Comparison of ENCODE assay signal across 9 mouse cellular contexts in genomic region chr8:106258169-106258568, GRCm38 (mm10). TPM values are rescaled to one million over a fixed set of nuclear protein-coding genes. Genes with fewer than 3 reads are reported as not detected.
DNase-seq lines count a peak whose midpoint lies in the region; ATAC-seq and TF ChIP-seq lines count a peak whose summit lies in the region.
"Had no signal": no experiment of that assay in that cellular context is flagged by ENCODE, and none has a peak within 500 bp of the region (broad histone marks: within the 10 kb centered on the region; RNA-seq: fewer than 3 reads in every experiment).

No protein-coding gene starts in this region.

- H3K4me2 ChIP-seq in forebrain, postnatal 0 days (ENCODE audit: low read depth): no peak overlapping the region
- no peak overlapping the region for H3K4me2 ChIP-seq in forebrain, embryonic 11.5 days (ENCODE audit: low read depth, low read length, severe bottlenecking)
- H3K4me2 ChIP-seq in liver, postnatal 0 days (ENCODE audit: low read depth, low read length): no peak overlapping the region
- no peak overlapping the region for H3K4me2 ChIP-seq in liver, embryonic 11.5 days
- H3K4me2 ChIP-seq in midbrain, embryonic 14.5 days (ENCODE audit: low read length): no peak overlapping the region

- H3K9ac ChIP-seq in forebrain, postnatal 0 days: no peak overlapping the region
- H3K9ac ChIP-seq in forebrain, embryonic 11.5 days (ENCODE audit: low read length): no peak overlapping the region
- no peak overlapping the region for H3K9ac ChIP-seq in liver, postnatal 0 days (replicated peaks)
- no peak overlapping the region for H3K9ac ChIP-seq in liver, embryonic 11.5 days (ENCODE audit: low read depth, low read length)
- H3K9ac ChIP-seq in midbrain, embryonic 14.5 days (replicated peaks; ENCODE audit: low read length): no peak overlapping the region

- H3K27ac ChIP-seq in forebrain, postnatal 0 days (ENCODE audit: low read depth, low read length): no peak overlapping the region
- no peak overlapping the region for H3K27ac ChIP-seq in forebrain, embryonic 11.5 days (ENCODE audit: low read depth, low read length)
- no peak overlapping the region for H3K27ac ChIP-seq in liver, postnatal 0 days (ENCODE audit: low read depth)
- H3K27ac ChIP-seq in liver, embryonic 11.5 days (ENCODE audit: low read depth, low read length): no peak overlapping the region
- H3K27ac ChIP-seq in midbrain, embryonic 14.5 days (replicated peaks; ENCODE audit: low read depth, low read length): no peak overlapping the region

- no peaks in the 10 kb centered on the region for H3K4me1 ChIP-seq in forebrain, postnatal 0 days (ENCODE audit: insufficient read depth)
- no peaks in the 10 kb centered on the region for H3K4me1 ChIP-seq in forebrain, embryonic 11.5 days (replicated peaks; ENCODE audit: control insufficient read depth, insufficient read depth, low read length)
- H3K4me1 ChIP-seq in liver, postnatal 0 days (ENCODE audit: insufficient read depth): no peaks in the 10 kb centered on the region
- H3K4me1 ChIP-seq in liver, embryonic 11.5 days (replicated peaks; ENCODE audit: control insufficient read depth, insufficient read depth, low read length): no peaks in the 10 kb centered on the region
- no peaks in the 10 kb centered on the region for H3K4me1 ChIP-seq in midbrain, embryonic 14.5 days (ENCODE audit: control insufficient read depth, insufficient read depth, low read length)

- no peak overlapping the region for H3K4me3 ChIP-seq in forebrain, postnatal 0 days (ENCODE audit: low read depth, low read length)
- no peak overlapping the region for H3K4me3 ChIP-seq in forebrain, embryonic 11.5 days (ENCODE audit: low read depth, low read length)
- no peak overlapping the region for H3K4me3 ChIP-seq in liver, postnatal 0 days (ENCODE audit: low read depth, low read length)
- H3K4me3 ChIP-seq in liver, embryonic 11.5 days (ENCODE audit: low read depth, low read length): no peak overlapping the region
- no peak overlapping the region for H3K4me3 ChIP-seq in midbrain, embryonic 14.5 days (replicated peaks; ENCODE audit: low read depth, low read length)

- peaks cover 62% of the 10 kb centered on the region for H3K36me3 ChIP-seq in forebrain, postnatal 0 days (ENCODE audit: insufficient read depth)
- H3K36me3 ChIP-seq in forebrain, embryonic 11.5 days (ENCODE audit: control insufficient read depth, insufficient read depth, low read length): no peaks in the 10 kb centered on the region; the same call in 1 of the 2 replicates
- peaks cover 1% of the 10 kb centered on the region; the same call in 1 of the 2 replicates for H3K36me3 ChIP-seq in liver, postnatal 0 days (replicated peaks; ENCODE audit: insufficient read depth, low read length)
- peaks cover 6% of the 10 kb centered on the region; the same call in 1 of the 2 replicates for H3K36me3 ChIP-seq in liver, embryonic 11.5 days (ENCODE audit: control insufficient read depth, insufficient read depth, low read length)
- H3K36me3 ChIP-seq in midbrain, embryonic 14.5 days (ENCODE audit: control insufficient read depth, insufficient read depth, low read length): peaks cover 65% of the 10 kb centered on the region

- TF ChIP-seq CTCF in forebrain, postnatal 0 days (IDR thresholded peaks at IDR 0.05; ENCODE audit: low read depth): peak; percentile 51
- peak; percentile 55 for TF ChIP-seq CTCF in liver, postnatal 0 days (IDR thresholded peaks at IDR 0.05; ENCODE audit: low read depth)

- WGBS in forebrain, postnatal 0 days: 36% methylated on average over 1 of the region's 1 CpGs
- 22% methylated on average over 1 of the region's 1 CpGs for WGBS in forebrain, embryonic 11.5 days
- WGBS in liver, postnatal 0 days (ENCODE audit: insufficient replicate concordance): 48% methylated on average over 1 of the region's 1 CpGs
- 19% methylated on average over 1 of the region's 1 CpGs for WGBS in liver, embryonic 11.5 days
- WGBS in midbrain, embryonic 14.5 days: 26% methylated on average over 1 of the region's 1 CpGs

- no peak for ATAC-seq in forebrain, postnatal 0 days
- ATAC-seq in forebrain, embryonic 11.5 days (replicated peaks; ENCODE audit: low FRiP score): no peak
- ATAC-seq in liver, postnatal 0 days: no peak
- no peak for ATAC-seq in liver, embryonic 11.5 days (replicated peaks; ENCODE audit: low FRiP score)
- no peak for ATAC-seq in midbrain, embryonic 14.5 days (ENCODE audit: low FRiP score, low TSS enrichment)
- ATAC-seq: activated CD4-positive, CD25-positive, alpha-beta regulatory T cell, adult 4 months had no signal

- H3K9me3 ChIP-seq in forebrain, postnatal 0 days (ENCODE audit: low read length): no peaks in the 10 kb centered on the region
- H3K9me3 ChIP-seq in forebrain, embryonic 11.5 days (ENCODE audit: control insufficient read depth, low read length): no peaks in the 10 kb centered on the region
- H3K9me3 ChIP-seq in liver, postnatal 0 days (ENCODE audit: low read length): no peaks in the 10 kb centered on the region
- H3K9me3 ChIP-seq in liver, embryonic 11.5 days (ENCODE audit: control insufficient read depth, low read length): no peaks in the 10 kb centered on the region
- no peaks in the 10 kb centered on the region for H3K9me3 ChIP-seq in midbrain, embryonic 14.5 days (ENCODE audit: control insufficient read depth, low read length)

- DNase-seq in forebrain, postnatal 0 days: no peak
- DNase-seq in forebrain, embryonic 11.5 days (ENCODE audit: low spot score): no peak
- peak; percentile 38 for DNase-seq in liver, postnatal 0 days
- DNase-seq in liver, embryonic 11.5 days (ENCODE audit: low spot score): no peak
- peak; percentile 35 for DNase-seq in NIH3T3 (ENCODE audit: low read depth)
- DNase-seq in mesoderm, embryonic 11.5 days (ENCODE audit: low read depth, low spot score): peak; percentile 15
- DNase-seq in left cerebral cortex, adult 8-10 months (ENCODE audit: low spot score in 2 of 2): no peak
- DNase-seq in midbrain, embryonic 14.5 days: no peak

- H3K27me3 ChIP-seq in forebrain, postnatal 0 days (ENCODE audit: insufficient read depth, low read length): no peaks in the 10 kb centered on the region
- H3K27me3 ChIP-seq in forebrain, embryonic 11.5 days (ENCODE audit: control insufficient read depth, insufficient read depth, low read length): no peaks in the 10 kb centered on the region
- no peaks in the 10 kb centered on the region for H3K27me3 ChIP-seq in liver, postnatal 0 days (ENCODE audit: insufficient read depth, low read length)
- no peaks in the 10 kb centered on the region for H3K27me3 ChIP-seq in liver, embryonic 11.5 days (replicated peaks; ENCODE audit: control insufficient read depth, insufficient read depth, low read length)
- H3K27me3 ChIP-seq in midbrain, embryonic 14.5 days (ENCODE audit: control insufficient read depth, insufficient read depth, low read length): no peaks in the 10 kb centered on the region

- TF ChIP-seq EP300 in liver, postnatal 0 days (IDR thresholded peaks at IDR 0.05; ENCODE audit: low read depth): no peak

RNA-seq across cellular contexts. Expression of gene Prmt7, which starts 47.4 kb away (rescaled TPM):
- 65.5 and 72.5 TPM in 2 replicates for total RNA-seq in forebrain, postnatal 0 days (2014; rRNA removed)
- polyA plus RNA-seq in forebrain, postnatal 0 days (2015; fragmentation: Nextera tagmentation; extraction: Ambion mirVana): 47.0 and 49.6 TPM in 2 replicates
- polyA plus RNA-seq in forebrain, embryonic 11.5 days (2014; fragmentation: Nextera tagmentation; extraction: Ambion mirVana): 68.8 and 73.1 TPM in 2 replicates
- 10.4 and 11.0 TPM in 2 replicates for polyA plus RNA-seq in liver, postnatal 0 days (2015; fragmentation: Nextera tagmentation; extraction: Ambion mirVana)
- polyA plus RNA-seq in liver, embryonic 11.5 days (2014; fragmentation: Nextera tagmentation; extraction: Ambion mirVana): 65.1 and 75.7 TPM in 2 replicates
- 10 to 100 TPM; 33.4 to 38.7 (median 36.3) TPM for total RNA-seq in left cerebral cortex, adult 8-10 months (2022)
- 52.1 and 56.5 TPM in 2 replicates for polyA plus RNA-seq in midbrain, embryonic 14.5 days (2014; fragmentation: Nextera tagmentation; extraction: Ambion mirVana)

RNA-seq across cellular contexts. Expression of gene Slc7a6os, which starts 47.4 kb away (rescaled TPM):
- 59.3 and 73.1 TPM in 2 replicates for total RNA-seq in forebrain, postnatal 0 days (2014; rRNA removed)
- polyA plus RNA-seq in forebrain, postnatal 0 days (2015; fragmentation: Nextera tagmentation; extraction: Ambion mirVana): 32.4 and 36.3 TPM in 2 replicates
- polyA plus RNA-seq in forebrain, embryonic 11.5 days (2014; fragmentation: Nextera tagmentation; extraction: Ambion mirVana): 44.1 and 46.8 TPM in 2 replicates
- polyA plus RNA-seq in liver, postnatal 0 days (2015; fragmentation: Nextera tagmentation; extraction: Ambion mirVana): 12.1 and 12.5 TPM in 2 replicates
- polyA plus RNA-seq in liver, embryonic 11.5 days (2014; fragmentation: Nextera tagmentation; extraction: Ambion mirVana): 34.8 and 36.5 TPM in 2 replicates
- total RNA-seq in left cerebral cortex, adult 8-10 months (2022): 10 to 100 TPM; 24.6 to 29.9 (median 29.5) TPM
- polyA plus RNA-seq in midbrain, embryonic 14.5 days (2014; fragmentation: Nextera tagmentation; extraction: Ambion mirVana): 32.3 and 32.9 TPM in 2 replicates

Comparison
In these comparisons a context has a peak if more than half of its experiments do, and no peak if none do; other contexts are left out.
1. DNase-seq: peak in liver, postnatal 0 days (single experiment), NIH3T3 (single experiment) and mesoderm, embryonic 11.5 days (single experiment); none in forebrain, postnatal 0 days (single experiment), forebrain, embryonic 11.5 days (single experiment), liver, embryonic 11.5 days (single experiment), left cerebral cortex, adult 8-10 months (0 of 2) and midbrain, embryonic 14.5 days (single experiment).